Mouse (Mus musculus) mouse trophoblast stem cell (cell line): ENCODE data around the gene Foxs1.

ENCODE experiments used
- in situ Hi-C, 2 experiments: fragments of 300-500 bp; cut with MseI, MboI; formaldehyde crosslinking; loops; 2 replicates in 1 of 2; 3 replicates in 1 of 2; pipeline ENCODE4 v1.15.1; 2025

The Foxs1 gene

DNA sequence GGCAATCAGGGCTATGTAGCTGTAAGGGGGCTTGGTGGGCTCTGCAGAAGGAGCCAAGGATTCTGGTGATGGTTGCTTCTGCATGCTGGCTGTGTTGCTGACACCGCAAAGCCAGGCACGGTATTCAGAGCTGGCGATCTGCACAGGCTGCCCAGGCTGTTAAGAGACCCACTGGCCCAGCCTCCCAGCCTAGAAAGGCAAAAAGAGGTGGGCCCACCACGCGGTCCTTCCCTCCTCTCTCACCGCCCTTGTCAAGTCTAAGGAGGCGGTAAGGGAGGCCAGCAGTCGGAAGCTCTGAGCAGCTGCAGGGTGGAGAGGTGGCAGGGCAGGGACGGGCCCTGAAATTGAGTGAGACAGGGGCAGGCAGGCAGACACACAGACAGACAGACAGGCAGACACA lies at the start of gene Foxs1:
TSS of gene Foxs1 (minus strand) at position 161 of the 400 bp plus-strand sequence.
- in situ Hi-C loops = no loop called here

GRCm38 (mm10) chr2:152976991-152977390 lies 44.0 kb upstream of the Foxs1 start:
- in situ Hi-C loops = no loop called here

DNA sequence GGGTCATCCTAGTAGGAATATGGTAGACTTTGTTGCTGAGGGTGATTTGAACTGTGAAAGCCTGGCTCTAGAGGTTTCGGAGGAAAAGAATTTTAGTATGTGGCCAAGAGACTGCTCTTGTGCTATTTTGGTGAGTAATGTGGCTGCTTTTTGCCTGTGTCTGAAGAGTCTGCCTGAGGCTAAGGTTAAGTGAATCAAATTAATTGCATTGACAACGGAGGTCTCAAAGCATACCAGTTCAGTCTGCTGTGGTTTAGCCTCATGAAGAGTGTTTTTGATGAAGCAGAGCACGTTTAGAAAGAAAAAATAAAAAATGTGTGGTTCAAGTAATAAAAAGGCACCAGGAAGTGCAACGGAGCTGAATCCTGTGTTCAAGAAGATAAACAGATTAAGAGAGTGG lies 32.5 kb upstream of the Foxs1 start:
- in situ Hi-C loops = no loop called here

DNA sequence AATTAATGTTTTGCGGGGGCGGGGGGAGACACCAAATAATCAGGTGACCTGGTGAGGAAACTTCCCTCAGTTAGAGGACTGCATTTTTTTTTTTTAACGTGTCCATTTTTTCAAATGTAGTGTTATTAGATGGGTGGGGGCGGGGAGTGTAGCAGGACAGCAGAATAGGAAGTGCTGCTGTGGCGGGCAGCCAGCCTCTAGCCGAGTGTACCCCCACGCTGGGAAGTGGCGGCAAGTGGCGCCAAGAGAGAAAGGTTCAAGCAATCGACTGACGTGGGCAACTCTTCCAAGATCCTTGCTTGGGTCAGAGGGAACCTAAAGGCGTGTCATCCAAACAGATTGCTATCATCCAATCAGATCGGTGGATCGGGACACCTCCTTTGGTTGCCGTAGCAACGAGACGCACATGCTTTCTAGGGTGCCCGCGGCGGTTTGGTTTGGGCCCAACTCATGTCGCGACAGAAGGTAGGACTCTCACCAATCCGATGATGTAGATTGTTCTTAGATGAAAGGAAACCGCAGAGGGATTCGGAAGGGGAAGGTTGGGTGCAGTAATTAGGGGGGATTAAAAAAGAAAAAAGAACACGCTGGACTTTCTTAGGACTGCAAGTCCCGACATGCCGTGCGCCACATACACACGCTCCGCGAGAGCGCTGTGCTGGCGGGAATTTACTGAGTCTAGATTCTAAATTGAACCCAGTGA lies 29.2 kb upstream of the Foxs1 start, which contains the start of gene Ttll9:
TSS of gene Ttll9 (plus strand) at position 395 of the 703 bp plus-strand sequence.
- in situ Hi-C loops = no loop called here

GRCm38 (mm10) chr2:152958116-152958515 lies 25.1 kb upstream of the Foxs1 start:
- in situ Hi-C loops = no loop called here

DNA sequence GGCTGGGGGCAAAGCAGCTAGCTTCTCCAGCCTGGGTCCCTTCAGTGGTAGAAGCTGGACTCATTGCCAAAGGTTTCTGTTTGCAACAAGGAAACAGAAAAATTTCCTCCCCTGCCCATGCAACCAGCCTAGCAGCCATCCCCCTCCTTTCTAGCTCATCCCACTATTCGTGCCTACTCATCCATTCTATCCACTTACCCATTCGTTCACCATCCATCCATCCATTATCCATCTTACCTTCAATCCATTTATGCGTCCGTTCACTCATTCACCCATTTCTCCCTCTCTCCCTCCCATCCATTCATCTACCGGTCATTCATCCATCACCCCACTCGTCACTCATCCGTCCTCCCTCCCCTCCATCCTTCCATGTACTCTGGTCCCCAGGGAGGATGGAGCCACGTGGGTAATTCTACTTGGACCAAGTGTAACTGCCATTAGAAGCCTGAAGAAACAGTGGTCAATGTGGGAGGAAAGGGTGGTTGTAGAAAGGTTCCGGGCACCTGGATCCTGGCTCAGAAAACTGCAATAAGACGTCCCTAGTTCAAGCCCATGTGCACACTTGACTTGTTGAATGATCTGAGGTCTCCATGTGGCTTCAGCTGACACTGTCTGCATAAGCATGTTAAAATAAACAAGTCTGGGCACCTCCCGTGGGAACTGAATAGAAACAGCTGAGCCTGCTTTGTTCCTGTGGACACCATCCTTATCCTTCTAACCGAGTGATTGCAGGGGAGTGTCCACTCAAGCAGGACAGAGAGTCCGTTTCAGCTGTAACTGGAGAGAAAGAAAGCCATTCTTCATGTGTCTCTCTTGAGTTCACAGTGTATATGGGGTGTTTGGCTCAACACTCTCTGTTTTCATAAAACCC lies 19.1 kb upstream of the Foxs1 start:
- in situ Hi-C loops = no loop called here

GRCm38 (mm10) chr2:152951065-152951849 lies 18.2 kb upstream of the Foxs1 start, which contains the start of gene Dusp15:
TSS of gene Dusp15 (minus strand) at chr2:152951698.
- in situ Hi-C loops = no loop called here

DNA sequence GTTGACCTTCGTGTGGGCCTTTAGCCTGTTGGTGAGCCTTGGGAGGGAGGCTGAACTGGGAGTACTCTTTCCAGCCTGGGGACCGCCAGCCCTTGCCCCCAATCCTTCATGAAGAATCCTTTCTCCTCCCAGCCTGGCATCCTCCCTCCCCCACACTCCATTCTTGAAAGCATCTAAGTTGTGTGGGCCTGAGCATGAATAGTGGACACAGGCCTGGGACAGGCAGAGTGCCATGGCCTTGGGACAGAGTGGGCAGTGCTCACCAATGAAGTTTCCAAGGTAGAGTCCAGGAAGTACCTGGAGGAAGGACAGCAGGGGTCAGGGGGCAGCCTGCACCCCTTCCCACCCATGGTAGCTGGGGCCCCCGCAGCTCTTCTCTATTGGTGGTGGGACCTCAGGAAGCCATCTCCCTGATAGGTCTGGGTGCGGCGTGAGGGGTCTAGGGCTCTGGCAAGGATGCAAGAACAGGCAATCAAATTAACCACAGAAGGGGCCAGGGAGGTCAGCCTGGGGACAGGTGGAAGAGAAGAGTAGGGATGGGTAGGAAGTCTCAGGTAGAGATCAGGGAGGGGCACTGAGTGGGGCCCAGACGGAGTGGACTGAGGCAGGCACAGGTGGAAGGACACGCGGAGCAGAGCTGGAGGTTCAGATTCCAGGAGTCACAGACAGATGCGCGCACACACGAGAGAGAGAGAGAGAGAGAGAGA lies 17.5 kb upstream of the Foxs1 start:
- in situ Hi-C loops = no loop called here

- in situ Hi-C loops = no loop called here
Observed at GRCm38 (mm10) chr2:152948438-152949020, 15.5 kb upstream of the Foxs1 start.

DNA sequence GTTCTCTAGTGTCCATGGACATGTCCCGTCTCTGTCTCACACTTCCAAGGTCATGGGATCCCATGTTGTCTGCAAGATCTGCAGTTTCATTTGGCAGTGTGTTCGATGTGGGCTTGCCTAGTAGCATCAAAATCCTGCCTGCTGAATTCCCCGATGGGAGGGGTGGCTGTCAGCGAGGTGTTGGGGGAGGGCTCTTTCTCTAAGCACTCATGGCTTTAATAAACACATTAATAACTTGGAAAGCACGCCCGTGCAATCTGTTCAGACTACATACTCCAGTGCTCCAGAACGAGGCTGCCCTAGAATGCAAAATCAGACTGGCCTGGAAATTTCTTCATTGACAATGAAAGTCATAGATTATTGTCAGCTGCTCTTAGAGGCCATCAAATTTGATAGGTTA lies 14.1 kb upstream of the Foxs1 start:
- in situ Hi-C loops = no loop called here

DNA sequence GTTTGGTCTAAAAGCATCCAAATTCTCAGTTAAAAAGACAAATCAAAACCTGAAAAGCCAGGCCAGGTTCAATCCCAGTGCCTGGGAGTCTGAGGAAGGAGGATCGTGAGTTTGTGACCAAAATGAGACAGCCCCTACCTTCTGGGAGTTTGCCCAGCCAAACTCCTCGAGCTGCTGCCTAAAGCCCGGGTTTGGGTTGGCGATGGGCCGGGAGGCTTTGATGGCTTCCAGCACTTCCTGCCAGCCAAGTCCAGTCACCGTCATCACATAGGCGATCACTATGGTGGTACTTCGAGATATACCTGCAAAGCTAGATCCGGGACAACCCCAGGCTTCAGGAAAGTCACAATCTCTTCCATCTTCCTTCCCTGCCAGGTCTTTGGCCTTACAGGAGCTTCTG lies 11.0 kb upstream of the Foxs1 start:
- in situ Hi-C loops = no loop called here

- in situ Hi-C loops = no loop called here
Observed at GRCm38 (mm10) chr2:152943568-152943967, 10.6 kb upstream of the Foxs1 start.

- in situ Hi-C loops = no loop called here
Observed at GRCm38 (mm10) chr2:152942898-152943515, 10.0 kb upstream of the Foxs1 start.

DNA sequence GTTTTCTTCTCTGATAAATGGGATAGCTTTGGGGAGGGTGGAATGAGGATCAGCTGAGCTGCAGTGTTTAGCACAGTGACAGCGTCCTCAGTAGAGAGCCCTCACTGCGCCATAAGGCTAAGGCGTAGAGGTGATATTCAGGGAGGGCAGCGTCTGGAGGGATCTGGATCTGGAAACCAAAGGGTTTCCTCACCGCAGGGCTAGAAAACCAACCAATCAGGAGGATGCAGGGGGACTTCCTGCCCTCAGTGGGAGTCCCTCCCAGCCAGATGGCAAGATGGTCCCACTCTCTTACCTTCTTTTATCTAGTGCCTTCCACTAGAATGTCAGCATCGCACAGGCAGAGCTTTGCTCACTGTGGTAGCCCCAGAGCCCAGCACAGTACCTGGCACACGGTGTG lies 8.8 kb upstream of the Foxs1 start:
- in situ Hi-C loops = no loop called here

DNA sequence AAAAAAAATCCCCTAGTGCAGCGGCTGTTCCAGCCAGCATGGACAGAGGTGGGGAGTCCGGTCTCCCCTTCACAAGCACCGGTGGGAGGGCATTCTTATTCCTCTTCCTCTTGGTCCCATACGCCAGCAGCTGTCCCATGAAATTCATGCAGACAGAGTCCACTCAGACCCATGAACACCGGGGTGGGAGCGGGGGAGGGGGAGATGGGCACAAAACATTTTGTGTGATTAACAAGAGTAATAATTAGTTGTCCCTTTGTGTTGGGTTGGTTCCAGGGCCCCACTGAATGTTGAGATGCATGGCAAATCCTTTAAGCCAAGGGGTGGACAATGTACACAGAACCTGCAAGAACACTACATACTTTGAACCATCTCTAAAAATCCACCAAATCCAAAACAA lies 8.1 kb upstream of the Foxs1 start:
- in situ Hi-C loops = no loop called here

- in situ Hi-C loops = no loop called here
Observed at GRCm38 (mm10) chr2:152939846-152940245, 6.8 kb upstream of the Foxs1 start.

DNA sequence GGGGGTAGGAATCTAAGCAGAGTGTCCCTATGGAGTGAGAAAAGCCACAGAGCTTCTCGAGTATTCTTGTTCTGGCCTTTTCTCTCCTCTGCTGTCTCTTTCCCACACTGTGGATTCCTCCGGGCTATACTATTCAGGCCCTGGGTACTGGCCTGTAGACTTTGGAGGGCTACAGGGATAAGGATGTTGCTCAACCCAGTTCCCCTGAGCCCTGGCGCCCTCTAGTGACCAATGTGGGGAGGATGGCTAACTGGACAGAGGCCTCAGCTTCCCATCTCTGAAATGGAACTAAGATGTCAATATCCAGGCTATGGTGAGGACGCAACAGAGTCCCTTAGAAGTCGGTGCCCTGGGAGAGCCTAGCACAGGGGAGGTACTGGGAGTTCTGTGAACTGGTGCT lies 606 bp upstream of the Foxs1 start:
- in situ Hi-C loops = no loop called here

DNA sequence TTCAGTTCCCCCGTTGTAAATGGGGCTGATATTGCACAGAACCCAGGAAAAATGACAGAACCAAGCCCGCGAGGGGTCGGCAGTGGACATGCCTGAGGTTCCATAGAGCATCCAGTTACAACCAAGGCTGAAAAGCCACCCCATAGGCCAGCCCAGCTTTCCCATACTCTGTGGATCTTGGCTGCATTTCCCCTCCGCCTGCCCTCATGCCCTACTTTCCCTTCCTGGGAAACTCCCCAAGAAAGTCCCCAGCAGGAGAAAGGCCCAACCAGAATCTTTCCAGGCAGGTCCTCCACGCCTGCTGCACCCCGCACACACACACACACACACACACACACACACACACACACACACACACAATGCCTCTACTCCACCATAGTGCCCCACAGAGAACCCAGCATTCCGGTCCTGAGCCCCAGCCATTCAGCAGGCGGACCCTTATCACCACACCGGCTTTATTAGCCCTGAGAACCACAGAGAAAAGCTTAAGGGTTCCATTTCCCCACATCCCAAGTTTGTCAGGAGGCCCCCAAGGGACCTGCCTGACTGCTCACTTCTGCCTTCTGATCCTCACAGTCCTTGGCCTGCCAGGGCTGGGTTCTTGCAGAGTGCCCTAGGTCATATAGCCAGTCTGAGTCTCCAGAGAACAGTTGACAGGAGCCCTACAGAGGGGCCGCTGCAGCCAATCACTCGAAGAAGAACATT lies 1.4 kb downstream of the Foxs1 start:
- in situ Hi-C loops = no loop called here

DNA sequence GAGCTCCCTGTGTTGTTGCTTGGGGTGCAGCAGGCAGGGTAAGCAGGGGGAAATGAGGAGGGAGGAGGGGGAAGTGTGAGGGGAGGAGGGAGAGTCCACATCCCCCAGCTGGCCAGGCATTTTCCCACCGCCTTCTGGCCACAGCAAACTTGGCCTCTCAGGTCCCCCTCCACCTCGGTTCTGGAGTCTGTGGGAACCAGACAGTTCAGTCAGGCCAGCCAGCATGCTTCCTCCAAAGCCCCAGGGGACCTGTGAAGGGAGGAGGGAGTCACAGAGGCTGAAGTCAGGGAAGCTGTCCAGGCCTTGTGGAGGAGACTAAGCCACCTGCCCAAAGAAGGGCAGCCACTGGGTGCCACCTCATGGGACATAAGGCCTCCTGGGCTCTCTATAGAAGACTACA lies 2.7 kb downstream of the Foxs1 start:
- in situ Hi-C loops = no loop called here

DNA sequence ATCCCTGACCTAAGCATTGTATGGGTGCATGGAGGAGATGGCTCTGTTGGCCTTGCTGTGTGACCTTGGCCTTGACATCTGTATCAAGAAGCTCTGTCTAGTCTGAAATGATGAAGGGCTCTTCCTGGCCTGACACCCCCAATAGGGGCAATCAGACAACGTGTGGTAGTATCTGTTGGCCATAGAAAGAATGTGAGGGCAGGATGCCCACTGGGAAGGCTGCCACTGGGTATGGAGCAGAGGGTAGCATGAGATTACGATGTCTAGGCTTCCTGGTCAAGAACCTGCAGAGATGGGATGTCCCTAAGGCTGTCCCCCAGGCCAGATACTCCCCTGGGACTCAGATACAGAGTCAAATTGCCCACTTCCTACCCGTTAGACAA lies 4.0 kb downstream of the Foxs1 start:
- in situ Hi-C loops = no loop called here
